Mouse (Mus musculus): ENCODE results near the gene Shisal2a. TPM values are rescaled to one million over a fixed set of nuclear protein-coding genes. Genes with fewer than 3 reads are reported as not detected.

The Shisal2a gene
- polyA plus RNA-seq, 1 experiment from 2014 or later = 3.9 TPM

- H3K27ac ChIP-seq (replicated peaks; ENCODE audit: low read depth, low read length) = no peak overlapping the region
- no peak for DNase-seq (ENCODE audit: low spot score)
- 64% methylated on average over 5 of the region's 5 CpGs for WGBS
These were observed 59.6 kb downstream of the Shisal2a start for GRCm38 (mm10) chr4:108323588-108323987.

GRCm38 (mm10) chr4:108320627-108321380 lies 62.3 kb downstream of the Shisal2a start:
- Histone ChIP-seq H3K9ac (ENCODE audit: low read depth, low read length) (no peak overlapping the region), H3K27ac (replicated peaks; ENCODE audit: low read depth, low read length) (no peak overlapping the region), H3K27me3 (replicated peaks; ENCODE audit: control insufficient read depth, insufficient read depth, low read length) (no peaks in the 10 kb centered on the region), H3K4me1 (ENCODE audit: control insufficient read depth, insufficient read depth, low read length) (no peaks in the 10 kb centered on the region), H3K4me2 (ENCODE audit: low read depth, low read length) (no peak overlapping the region), H3K36me3 (ENCODE audit: control insufficient read depth, insufficient read depth, low read length) (no peaks in the 10 kb centered on the region), H3K4me3 (ENCODE audit: low read depth, low read length) (no peak overlapping the region), H3K9me3 (ENCODE audit: control insufficient read depth, low read length) (0 out of 2 replicates have a peak, but pooled peaks cover 3% of the 10 kb centered on the region)
- WGBS = 73% methylated on average over 7 of the region's 7 CpGs
- ATAC-seq (ENCODE audit: low read depth) = no peak
- no peak for DNase-seq (ENCODE audit: low spot score)

More at GRCm38 (mm10) chr4:108323588-108323987, 59.6 kb downstream of the Shisal2a start:
- H3K4me2 ChIP-seq (ENCODE audit: low read depth, low read length) = no peak overlapping the region
- no peaks in the 10 kb centered on the region for H3K27me3 ChIP-seq (replicated peaks; ENCODE audit: control insufficient read depth, insufficient read depth, low read length)
- no peak overlapping the region for H3K4me3 ChIP-seq (ENCODE audit: low read depth, low read length)
- no peak for ATAC-seq (ENCODE audit: low read depth)
- no peak overlapping the region for H3K9ac ChIP-seq (ENCODE audit: low read depth, low read length)
- H3K36me3 ChIP-seq (ENCODE audit: control insufficient read depth, insufficient read depth, low read length) = no peaks in the 10 kb centered on the region
- 0 out of 2 replicates have a peak, but pooled peaks cover 3% of the 10 kb centered on the region for H3K9me3 ChIP-seq (ENCODE audit: control insufficient read depth, low read length)
- H3K4me1 ChIP-seq (ENCODE audit: control insufficient read depth, insufficient read depth, low read length) = no peaks in the 10 kb centered on the region

DNA sequence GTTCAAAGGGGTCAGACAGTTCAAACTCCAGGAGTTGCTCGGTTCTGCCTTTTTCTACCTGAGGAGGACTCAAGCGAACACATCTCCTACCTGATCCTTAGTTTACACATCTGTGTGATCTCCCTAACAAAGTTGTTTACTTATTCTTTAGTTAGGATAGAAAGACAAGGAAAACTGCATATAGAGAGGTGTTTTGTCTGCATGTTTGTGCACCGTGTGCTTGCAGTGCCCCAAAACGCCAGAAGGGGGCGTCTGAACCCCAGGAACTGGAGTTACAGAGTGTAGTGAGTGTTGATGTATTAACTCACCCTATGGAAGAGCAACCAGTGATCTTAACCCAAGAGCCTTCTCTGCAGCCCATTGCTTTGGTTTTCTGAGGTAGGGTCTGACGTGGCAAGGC lies 63.4 kb downstream of the Shisal2a start:
- 65% methylated on average over 6 of the region's 6 CpGs for WGBS
- no peak for DNase-seq (ENCODE audit: low spot score)

DNA sequence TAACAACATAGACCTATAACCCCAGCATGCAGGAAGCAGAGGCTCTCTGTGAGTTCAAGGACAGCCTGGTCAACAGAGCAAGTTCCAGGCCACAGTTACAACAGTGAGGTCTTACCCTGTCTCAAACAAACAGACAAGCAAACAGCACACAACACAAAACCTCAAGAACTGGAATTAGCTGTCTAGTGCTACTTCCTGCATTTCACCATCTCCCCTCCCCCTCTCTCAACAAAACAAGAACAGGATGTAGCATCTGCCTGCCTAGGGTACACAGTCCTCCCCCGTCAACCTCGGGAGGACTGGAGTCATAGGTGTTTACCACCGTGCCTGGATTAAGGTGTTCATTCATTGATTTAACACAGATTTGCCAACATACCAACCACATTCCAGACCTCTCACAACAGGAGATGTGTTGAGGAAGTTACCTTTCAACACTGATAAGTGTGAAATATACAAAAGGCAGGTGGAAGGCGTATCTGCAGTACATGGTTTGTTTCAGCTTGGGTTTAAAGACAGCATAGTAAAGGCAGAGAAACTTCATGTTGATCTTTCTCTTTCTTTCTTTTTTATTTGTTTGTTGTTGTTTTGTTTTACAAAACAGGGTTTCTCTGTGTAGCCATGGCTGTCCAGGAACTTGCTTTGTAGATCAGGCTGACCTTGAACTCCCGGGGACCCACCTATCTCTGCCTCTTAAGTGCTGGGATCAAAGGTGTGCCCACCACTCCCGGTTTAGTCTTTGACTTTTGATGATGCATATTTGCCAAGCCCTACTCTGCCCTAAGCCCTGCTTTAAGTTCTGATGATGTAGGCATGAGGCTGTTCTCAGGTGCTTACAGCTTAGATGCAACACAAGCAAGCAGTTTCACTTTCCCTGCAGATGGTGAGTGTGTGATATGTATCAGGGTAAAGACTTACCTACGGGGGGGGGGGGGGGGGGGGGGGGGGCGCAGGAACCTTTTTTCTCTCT lies 64.2 kb downstream of the Shisal2a start:
- H3K9me3 ChIP-seq (ENCODE audit: control insufficient read depth, low read length) = 0 out of 2 replicates have a peak, but pooled peaks cover 3% of the 10 kb centered on the region
- H3K4me1 ChIP-seq (ENCODE audit: control insufficient read depth, insufficient read depth, low read length) = no peaks in the 10 kb centered on the region
- no peak overlapping the region for H3K4me3 ChIP-seq (ENCODE audit: low read depth, low read length)
- ATAC-seq (ENCODE audit: low read depth) (no peak), DNase-seq (ENCODE audit: low spot score) (no peak)
- H3K36me3 ChIP-seq (ENCODE audit: control insufficient read depth, insufficient read depth, low read length) = no peaks in the 10 kb centered on the region
- no peaks in the 10 kb centered on the region for H3K27me3 ChIP-seq (replicated peaks; ENCODE audit: control insufficient read depth, insufficient read depth, low read length)
- WGBS = 65% methylated on average over 7 of the region's 8 CpGs
- H3K4me2 ChIP-seq (ENCODE audit: low read depth, low read length) = no peak overlapping the region
- H3K9ac ChIP-seq (ENCODE audit: low read depth, low read length) = no peak overlapping the region
- H3K27ac ChIP-seq (replicated peaks; ENCODE audit: low read depth, low read length) = no peak overlapping the region

More for the DNA sequence above, 63.4 kb downstream of the Shisal2a start:
- Histone ChIP-seq H3K9me3 (ENCODE audit: control insufficient read depth, low read length) (0 out of 2 replicates have a peak, but pooled peaks cover 3% of the 10 kb centered on the region), H3K36me3 (ENCODE audit: control insufficient read depth, insufficient read depth, low read length) (no peaks in the 10 kb centered on the region), H3K27me3 (replicated peaks; ENCODE audit: control insufficient read depth, insufficient read depth, low read length) (no peaks in the 10 kb centered on the region), H3K9ac (ENCODE audit: low read depth, low read length) (no peak overlapping the region), H3K4me3 (ENCODE audit: low read depth, low read length) (no peak overlapping the region), H3K4me1 (ENCODE audit: control insufficient read depth, insufficient read depth, low read length) (no peaks in the 10 kb centered on the region), H3K4me2 (ENCODE audit: low read depth, low read length) (no peak overlapping the region), H3K27ac (replicated peaks; ENCODE audit: low read depth, low read length) (no peak overlapping the region)
- no peak for ATAC-seq (ENCODE audit: low read depth)

Other genes starting within 250 kb of the Shisal2a start
- 199 and 200 TPM in 2 replicates for gene Scp2, start 238.4 kb downstream of the Shisal2a start, polyA plus RNA-seq (2014; fragmentation: Nextera tagmentation; extraction: Ambion mirVana)
- gene Echdc2, start 217.9 kb downstream of the Shisal2a start, polyA plus RNA-seq (2014; fragmentation: Nextera tagmentation; extraction: Ambion mirVana) = 36.6 and 42.2 TPM in 2 replicates
- gene Zyg11a, start 165.3 kb downstream of the Shisal2a start, polyA plus RNA-seq (2014; fragmentation: Nextera tagmentation; extraction: Ambion mirVana) = 0.07 TPM in 1 of 2 replicates, not detected in the other
- 13.8 and 14.5 TPM in 2 replicates for gene Zyg11b, start 82.3 kb downstream of the Shisal2a start, polyA plus RNA-seq (2014; fragmentation: Nextera tagmentation; extraction: Ambion mirVana)
- 39.5 and 40.2 TPM in 2 replicates for gene Coa7, start 55.2 kb downstream of the Shisal2a start, polyA plus RNA-seq (2014; fragmentation: Nextera tagmentation; extraction: Ambion mirVana)
- 124 and 127 TPM in 2 replicates for gene Gpx7, start 23.6 kb upstream of the Shisal2a start, polyA plus RNA-seq (2014; fragmentation: Nextera tagmentation; extraction: Ambion mirVana)
- gene Tut4, start 76.1 kb upstream of the Shisal2a start, polyA plus RNA-seq (2014; fragmentation: Nextera tagmentation; extraction: Ambion mirVana) = 46.7 and 55.4 TPM in 2 replicates
- 73.1 and 82.1 TPM in 2 replicates for gene Prpf38a, start 196.0 kb upstream of the Shisal2a start, polyA plus RNA-seq (2014; fragmentation: Nextera tagmentation; extraction: Ambion mirVana)
- 7.8 and 8.2 TPM in 2 replicates for gene Orc1, start 196.1 kb upstream of the Shisal2a start, polyA plus RNA-seq (2014; fragmentation: Nextera tagmentation; extraction: Ambion mirVana)
- 28.2 and 32.5 TPM in 2 replicates for gene Cc2d1b, start 236.6 kb upstream of the Shisal2a start, polyA plus RNA-seq (2014; fragmentation: Nextera tagmentation; extraction: Ambion mirVana)